Mouse (Mus musculus) cerebellum, postnatal 14 days (tissue): ENCODE measurements at regions not wholly inside any gene's neighbourhood (a gene's known extent, or its start where the extent isn't known, plus 50 kb on each side); places are given as distances from the start of the nearest gene placed in this dataset.

Source experiments
- DNase-seq, 2 experiments: peaks; one replicate each; pipeline ENCODE4 v3.0.0; 2021; ENCODE audit warnings: mixed read lengths in 2 of 2

- DNase-seq, result peak; percentile 57 to 62
These were observed 1292.6 kb downstream of the Rapgef2 start for GRCm38 (mm10) chr3:77993700-77994099.

DNA sequence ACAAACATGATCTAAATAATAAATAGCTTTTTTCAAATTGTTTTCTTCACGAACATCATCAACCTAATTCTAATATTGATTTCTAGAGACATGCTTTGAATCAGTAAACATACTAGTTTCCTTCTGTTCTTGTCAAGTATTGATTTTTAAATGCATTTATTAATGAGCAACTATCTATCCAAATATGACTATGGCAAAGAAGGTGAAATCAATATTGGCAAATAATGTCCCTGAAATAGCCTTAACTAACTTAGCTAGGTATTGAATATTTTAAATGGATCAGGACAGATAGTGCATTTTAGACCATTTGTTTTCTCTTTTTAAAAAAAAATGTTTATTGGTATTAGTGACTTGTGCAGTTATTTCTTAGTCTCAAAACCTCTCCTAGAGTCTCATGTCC lies 1341.5 kb downstream of the Rapgef2 start:
- no peak for DNase-seq

DNA sequence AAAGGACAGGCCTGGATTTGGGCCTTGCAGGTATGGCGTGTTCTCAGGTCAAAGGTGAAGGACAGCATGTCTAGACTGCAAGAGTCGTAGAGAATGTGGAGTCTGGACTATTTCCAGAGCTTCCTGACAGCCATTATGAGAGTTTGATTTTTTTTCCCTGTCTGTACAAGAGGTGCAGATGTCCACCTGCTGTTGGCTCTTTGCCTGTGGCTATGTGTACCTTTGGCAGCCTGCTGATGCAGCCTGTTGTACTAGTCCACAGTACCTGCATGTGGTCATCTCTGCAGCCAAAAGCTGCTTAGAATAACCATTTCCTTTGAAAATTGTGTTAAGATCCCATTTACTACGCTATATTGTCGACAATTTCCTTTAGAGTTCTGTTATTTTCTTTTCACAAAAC lies 1389.1 kb downstream of the Rapgef2 start:
- DNase-seq, result peak; percentile 85 to 93

- DNase-seq, result peak; percentile 32 to 71
These were observed 1398.7 kb downstream of the Rapgef2 start for GRCm38 (mm10) chr3:77887634-77888033.

DNA sequence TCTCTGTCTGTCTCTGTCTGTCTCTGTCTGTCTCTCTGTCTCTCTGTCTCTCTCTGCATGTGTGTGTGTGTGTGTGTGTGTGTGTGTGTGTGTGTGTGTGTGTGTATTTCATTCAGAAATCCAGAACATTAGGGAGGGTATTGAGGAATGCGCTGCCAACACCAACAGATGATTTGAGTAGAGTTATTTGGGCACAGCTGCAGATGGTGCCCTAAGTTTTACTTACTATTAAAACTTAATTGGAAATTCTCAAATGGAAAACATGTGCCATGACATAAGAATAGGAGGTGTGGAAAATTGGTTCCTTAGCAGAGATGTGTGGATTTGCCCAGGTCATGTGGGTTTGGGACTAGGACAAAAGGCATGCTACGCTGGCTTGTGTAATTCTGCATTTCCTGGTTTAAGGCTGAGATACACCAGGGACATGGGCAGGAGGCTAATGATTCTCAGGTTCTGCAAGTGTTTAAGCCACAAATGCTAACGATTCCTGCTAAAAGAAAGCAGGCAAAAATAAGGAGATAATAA lies 1437.5 kb downstream of the Rapgef2 start:
- no peak for DNase-seq

DNA sequence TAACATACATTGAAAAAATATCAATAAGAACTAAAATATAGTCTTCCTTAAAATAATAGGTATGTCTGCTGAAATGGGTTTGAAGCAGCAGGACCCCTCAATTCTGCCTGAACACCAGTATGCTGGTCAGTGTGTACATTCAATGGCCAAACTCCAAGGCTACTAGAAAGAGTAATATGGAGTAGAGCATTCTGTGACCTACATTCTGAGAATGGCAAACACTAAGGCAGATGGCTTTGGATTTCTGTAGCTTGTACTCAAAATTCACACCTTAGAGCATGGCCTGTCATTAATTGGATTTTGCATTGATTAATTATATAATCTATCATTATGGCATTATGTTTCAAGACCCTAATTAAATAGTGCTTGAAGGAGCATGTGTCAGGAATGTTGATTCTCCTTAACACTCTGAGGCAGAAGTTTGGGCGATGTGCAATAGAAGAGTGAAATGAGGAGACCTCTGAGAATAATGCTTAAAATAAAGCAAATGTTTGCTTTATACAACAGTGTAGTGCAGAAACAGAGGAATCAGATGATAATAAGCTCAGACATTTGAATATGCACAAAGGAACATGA lies 1454.0 kb downstream of the Rapgef2 start:
- peak in 1 of 2 experiments; percentile 13 for DNase-seq

- DNase-seq, result no peak
These were observed 1454.6 kb downstream of the Rapgef2 start for GRCm38 (mm10) chr3:77831760-77832159.

DNA sequence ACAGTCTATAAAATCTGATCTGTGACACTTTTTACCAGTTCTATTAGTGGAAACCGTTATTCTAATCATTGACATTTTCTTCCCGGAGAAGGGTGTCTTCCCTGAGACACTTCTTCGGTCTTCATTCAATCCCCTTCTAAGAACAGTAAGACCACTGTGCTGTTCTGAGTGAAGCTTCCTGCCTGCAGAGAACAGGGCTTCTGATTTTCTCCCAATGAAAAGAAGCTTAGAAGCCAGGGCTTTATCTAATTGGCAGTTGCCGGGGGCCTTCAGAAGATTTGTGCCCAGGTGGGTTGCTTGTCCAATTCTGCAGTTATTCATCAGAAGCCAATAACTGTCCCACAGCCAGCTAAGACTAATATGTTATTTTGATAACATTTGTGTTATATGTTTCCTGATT lies 1455.1 kb downstream of the Rapgef2 start:
- no peak for DNase-seq

GRCm38 (mm10) chr3:77830219-77830618 lies 1456.1 kb downstream of the Rapgef2 start:
- no peak for DNase-seq

GRCm38 (mm10) chr3:77800776-77801175 lies 1485.5 kb downstream of the Rapgef2 start:
- DNase-seq, result peak; percentile 15 to 41

GRCm38 (mm10) chr3:77781783-77782182 lies 1504.5 kb downstream of the Rapgef2 start:
- DNase-seq, result peak in 1 of 2 experiments; percentile 43

DNA sequence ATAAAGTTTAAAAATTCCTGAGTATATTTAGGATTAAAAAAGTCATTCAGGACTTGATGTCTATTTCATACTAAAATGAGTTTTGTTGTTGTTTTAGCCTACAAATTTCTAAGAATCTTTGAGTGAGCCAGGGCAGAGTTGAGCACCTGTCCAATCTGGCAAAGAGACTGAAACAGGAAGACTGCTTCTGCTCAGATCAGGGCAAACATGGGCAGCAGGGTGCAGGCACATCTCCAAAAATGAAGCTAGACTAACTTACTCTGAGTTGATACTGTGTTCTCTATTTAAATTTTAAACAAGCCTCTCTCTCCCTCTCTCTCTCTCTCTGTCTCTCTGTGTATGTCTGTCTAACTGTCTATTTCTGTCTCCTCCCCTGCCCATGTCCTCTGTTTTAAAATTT lies 1505.0 kb downstream of the Rapgef2 start:
- DNase-seq, result peak; percentile 89 to 96

DNA sequence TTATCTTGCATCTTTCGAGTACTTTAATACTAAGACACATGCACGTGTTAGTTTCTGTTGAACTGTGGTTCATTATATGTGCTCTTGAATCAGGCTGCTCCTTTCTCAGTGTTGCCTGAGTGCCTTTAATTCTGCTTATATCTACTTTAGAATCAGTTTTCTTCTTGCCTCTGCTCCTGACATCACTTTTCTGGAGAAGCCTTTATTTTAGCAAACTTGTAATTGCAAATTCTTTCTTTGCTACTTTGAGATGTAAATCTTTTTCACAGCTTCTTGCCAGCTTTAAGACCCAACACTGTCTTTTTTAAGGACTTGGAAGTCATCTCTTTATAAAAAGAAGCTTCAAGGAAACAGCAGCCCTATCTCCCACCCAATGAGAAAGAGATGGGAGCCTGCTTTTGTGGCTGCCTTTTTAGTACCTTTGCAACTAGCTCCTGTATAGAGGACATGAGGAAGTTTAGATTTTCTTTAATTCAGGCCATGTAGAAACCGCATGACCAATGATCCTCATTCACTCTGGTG lies 1527.4 kb downstream of the Rapgef2 start:
- DNase-seq, result no peak

DNA sequence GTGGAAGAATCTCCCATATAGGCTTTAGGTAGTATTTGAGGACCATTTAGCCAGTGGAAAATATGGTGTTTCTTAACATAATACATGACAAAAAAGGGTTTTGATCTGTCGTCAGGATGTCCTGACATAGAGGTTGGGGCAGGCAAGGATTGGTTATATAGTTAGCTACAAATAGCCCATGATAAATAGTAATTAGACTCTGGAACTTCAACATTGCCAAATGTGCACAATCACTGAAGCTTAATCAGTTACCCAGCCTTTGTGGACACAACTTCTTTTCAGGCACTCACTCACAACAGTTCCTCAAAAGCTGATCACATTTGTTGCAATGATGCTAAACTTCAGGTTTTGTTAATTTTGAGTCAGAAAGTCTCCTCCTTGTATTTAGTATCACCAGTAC lies 1528.0 kb downstream of the Rapgef2 start:
- no peak for DNase-seq

GRCm38 (mm10) chr3:77742146-77742545 lies 1544.2 kb downstream of the Rapgef2 start:
- DNase-seq, result peak; percentile 6 to 49

DNA sequence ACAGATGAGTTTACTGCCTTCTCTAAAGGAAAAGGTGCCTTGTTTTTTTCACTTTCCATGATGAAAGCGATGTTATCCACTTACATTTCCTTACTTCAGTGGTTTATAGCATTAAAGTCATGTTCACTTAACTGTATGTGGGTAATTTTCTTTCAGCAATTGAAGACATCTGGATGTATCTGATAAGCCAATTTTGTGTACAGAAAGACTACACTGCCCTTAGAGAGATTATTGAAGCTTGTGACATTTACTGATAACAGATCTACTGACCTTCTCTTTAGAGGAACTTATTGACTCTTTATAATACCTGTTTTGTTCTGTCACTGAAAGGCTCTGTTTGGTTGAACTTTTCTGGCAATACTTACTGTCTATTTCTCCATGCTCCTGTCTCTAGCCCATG lies 1568.5 kb downstream of the Rapgef2 start:
- no peak for DNase-seq

DNA sequence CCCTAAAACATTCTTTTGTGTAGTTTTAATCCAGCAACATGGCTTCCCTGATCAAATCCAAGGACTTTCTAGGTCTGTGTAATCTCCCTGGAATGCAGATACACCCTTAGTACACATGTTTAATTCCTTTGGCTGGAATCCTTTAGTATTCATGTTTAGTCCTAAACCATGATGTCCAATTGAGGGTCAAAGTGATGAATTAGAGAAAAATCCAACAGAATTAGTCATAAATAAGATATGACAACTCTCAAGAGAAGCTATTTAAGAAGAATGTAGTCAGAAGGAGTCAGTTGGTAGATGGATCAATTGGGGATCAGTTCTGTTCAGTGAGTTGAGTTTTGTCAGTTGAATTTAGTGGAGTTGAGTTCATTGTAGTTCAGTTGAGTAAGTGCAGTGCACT lies 1590.7 kb downstream of the Rapgef2 start:
- DNase-seq, result no peak

GRCm38 (mm10) chr3:77666366-77666765 lies 1592.3 kb downstream of the Fstl5 start:
- DNase-seq, result peak; percentile 75 to 88

GRCm38 (mm10) chr3:77653881-77654280 lies 1579.8 kb downstream of the Fstl5 start:
- peak; percentile 2 to 51 for DNase-seq
